Mouse (Mus musculus) erythroblast, embryonic 14.5 days (primary cell): ENCODE measurements around the gene Rad51d. TPM values are rescaled to one million over a fixed set of nuclear protein-coding genes. Genes with fewer than 3 reads are reported as not detected.

ENCODE experiments used
- H3K27me3 ChIP-seq: 2 replicates; pipeline ENCODE4 v1.6.1; 2012; ENCODE audit warnings: inconsistent platforms; ENCODE audit not compliant: control insufficient read depth
- H3K36me3 ChIP-seq: 2 replicates; pipeline ENCODE4 v1.6.1; 2012; ENCODE audit warnings: mild to moderate bottlenecking, inconsistent platforms; ENCODE audit not compliant: control insufficient read depth
- H3K4me1 ChIP-seq: 2 replicates; pipeline ENCODE4 v1.6.1; 2012; ENCODE audit warnings: inconsistent platforms; ENCODE audit not compliant: control insufficient read depth
- H3K4me3 ChIP-seq: replicated peaks from 2 replicates; pipeline ENCODE3; 2012; ENCODE audit warnings: moderate library complexity, mild to moderate bottlenecking, inconsistent platforms
- H3K9me3 ChIP-seq: 2 replicates; pipeline ENCODE4 v1.6.1; 2012; ENCODE audit warnings: low read length, inconsistent platforms, mixed read lengths; ENCODE audit not compliant: control insufficient read depth
- GATA1 ChIP-seq: IDR thresholded peaks from 2 replicates; pipeline ENCODE4 v1.6.1; 2012; ENCODE audit warnings: low read length, inconsistent platforms, mixed read lengths
- TAL1 ChIP-seq: IDR thresholded peaks from 3 replicates; pipeline ENCODE4 v1.6.1; 2012; ENCODE audit warnings: low read length, inconsistent platforms, mixed read lengths
- polyA plus RNA-seq: library from polyadenylated mRNA; stranded (reverse); fragments of >175 nt; gene quantifications from 2 replicates; pipeline ENCODE4 v1.2.3, GENCODE M21; 2012

Rad51d gene
- polyA plus RNA-seq, 1 experiment = 0.19 TPM

GRCm38 (mm10) chr11:82863059-82863458, 27.4 kb downstream of the Rad51d start:
- peak overlapping the region; percentile 32 for H3K4me3 ChIP-seq
- H3K36me3 ChIP-seq = peaks cover 85% of the 10 kb centered on the region
- H3K27me3 ChIP-seq = no peaks in the 10 kb centered on the region
- no peaks in the 10 kb centered on the region for H3K9me3 ChIP-seq
- TF ChIP-seq TAL1 (no peak), GATA1 (no peak)
- peaks cover 83% of the 10 kb centered on the region for H3K4me1 ChIP-seq

- Histone ChIP-seq H3K36me3 (peaks cover 85% of the 10 kb centered on the region), H3K9me3 (no peaks in the 10 kb centered on the region), H3K27me3 (no peaks in the 10 kb centered on the region), H3K4me3 (peak overlapping the region; percentile 32), H3K4me1 (peaks cover 82% of the 10 kb centered on the region)
- TF ChIP-seq GATA1 = no peak
- TF ChIP-seq TAL1 = no peak
Observed at GRCm38 (mm10) chr11:82862638-82863037, 27.8 kb downstream of the Rad51d start.

GRCm38 (mm10) chr11:82861558-82861957, 28.9 kb downstream of the Rad51d start:
- Histone ChIP-seq H3K9me3 (no peaks in the 10 kb centered on the region), H3K4me1 (peaks cover 82% of the 10 kb centered on the region), H3K36me3 (peaks cover 86% of the 10 kb centered on the region), H3K4me3 (no peak overlapping the region), H3K27me3 (no peaks in the 10 kb centered on the region)
- TF ChIP-seq TAL1 (no peak), GATA1 (no peak)

GRCm38 (mm10) chr11:82860759-82861158, 29.7 kb downstream of the Rad51d start:
- no peak overlapping the region for H3K4me3 ChIP-seq
- peaks cover 85% of the 10 kb centered on the region for H3K36me3 ChIP-seq
- no peak for TF ChIP-seq TAL1
- TF ChIP-seq GATA1 = no peak
- H3K9me3 ChIP-seq = no peaks in the 10 kb centered on the region
- no peaks in the 10 kb centered on the region for H3K27me3 ChIP-seq
- peaks cover 82% of the 10 kb centered on the region for H3K4me1 ChIP-seq

GRCm38 (mm10) chr11:82857307-82857848, 33.0 kb downstream of the Rad51d start:
- H3K36me3 ChIP-seq = peaks cover 86% of the 10 kb centered on the region
- H3K27me3 ChIP-seq = no peaks in the 10 kb centered on the region
- no peaks in the 10 kb centered on the region for H3K9me3 ChIP-seq
- no peak for TF ChIP-seq TAL1
- TF ChIP-seq GATA1 = no peak
- no peak overlapping the region for H3K4me3 ChIP-seq
- peaks cover 85% of the 10 kb centered on the region for H3K4me1 ChIP-seq

- no peaks in the 10 kb centered on the region for H3K9me3 ChIP-seq
- H3K4me3 ChIP-seq = no peak overlapping the region
- H3K36me3 ChIP-seq = peaks cover 85% of the 10 kb centered on the region
- H3K27me3 ChIP-seq = no peaks in the 10 kb centered on the region
- H3K4me1 ChIP-seq = peaks cover 85% of the 10 kb centered on the region
- TF ChIP-seq GATA1 (no peak), TAL1 (no peak)
Observed at GRCm38 (mm10) chr11:82856032-82856431, 34.4 kb downstream of the Rad51d start.

- Histone ChIP-seq H3K4me1 (peaks cover 86% of the 10 kb centered on the region), H3K4me3 (peak overlapping the region; percentile 33), H3K27me3 (no peaks in the 10 kb centered on the region), H3K36me3 (peaks cover 85% of the 10 kb centered on the region), H3K9me3 (no peaks in the 10 kb centered on the region)
- no peak; the same call in 1 of the 2 replicates for TF ChIP-seq GATA1
- TF ChIP-seq TAL1 = no peak
Observed at GRCm38 (mm10) chr11:82855327-82855973, 35.0 kb downstream of the Rad51d start.

- TF ChIP-seq TAL1 = no peak
- H3K4me3 ChIP-seq = no peak overlapping the region
- H3K36me3 ChIP-seq = peaks cover 82% of the 10 kb centered on the region
- peaks cover 95% of the 10 kb centered on the region for H3K4me1 ChIP-seq
- H3K9me3 ChIP-seq = no peaks in the 10 kb centered on the region
- no peaks in the 10 kb centered on the region for H3K27me3 ChIP-seq
Observed at GRCm38 (mm10) chr11:82854111-82854510, 36.3 kb downstream of the Rad51d start.

GRCm38 (mm10) chr11:82852958-82853357, 37.5 kb downstream of the Rad51d start:
- peaks cover 97% of the 10 kb centered on the region for H3K4me1 ChIP-seq

More at GRCm38 (mm10) chr11:82852958-82853357, 37.5 kb downstream of the Rad51d start:
- Histone ChIP-seq H3K27me3 (no peaks in the 10 kb centered on the region), H3K36me3 (peaks cover 79% of the 10 kb centered on the region), H3K4me3 (no peak overlapping the region), H3K9me3 (no peaks in the 10 kb centered on the region)
- TF ChIP-seq TAL1 = no peak
- TF ChIP-seq GATA1 = no peak
